Mouse (Mus musculus) cerebellum, adult 18-20 months (tissue): Measurements from ENCODE around the gene Agbl2.
A peak's percentile ranks its signal among the peaks of the same experiment; 100 is the strongest.

ENCODE experiments used
- DNase-seq, 2 experiments: peaks; one replicate each; pipeline ENCODE4 v3.0.0; 2021

The Agbl2 gene

DNA sequence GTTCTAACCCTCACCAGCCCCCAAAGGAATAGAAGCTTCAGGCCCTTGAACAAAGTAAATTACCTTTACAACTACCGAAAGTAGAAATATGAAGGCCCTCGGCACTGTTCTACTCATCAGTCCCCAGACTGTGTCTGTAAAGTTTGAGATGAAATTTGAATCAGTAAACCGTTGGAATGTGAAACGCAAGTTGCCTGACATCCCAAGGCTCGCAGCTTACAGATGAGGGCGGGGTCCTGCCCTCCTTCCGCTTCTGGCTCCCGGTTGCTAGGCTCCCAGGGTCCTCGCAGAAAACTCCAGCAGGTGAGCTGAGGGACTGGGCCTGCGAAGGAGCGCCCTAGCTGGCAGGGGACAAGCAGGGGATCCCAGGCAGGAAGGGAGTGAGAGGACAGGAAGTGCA, at the start of gene Agbl2:
Agbl2 (plus strand) TSS at position 270 of the 400 bp plus-strand sequence.
- peak; percentile 38 to 42 for DNase-seq

DNA sequence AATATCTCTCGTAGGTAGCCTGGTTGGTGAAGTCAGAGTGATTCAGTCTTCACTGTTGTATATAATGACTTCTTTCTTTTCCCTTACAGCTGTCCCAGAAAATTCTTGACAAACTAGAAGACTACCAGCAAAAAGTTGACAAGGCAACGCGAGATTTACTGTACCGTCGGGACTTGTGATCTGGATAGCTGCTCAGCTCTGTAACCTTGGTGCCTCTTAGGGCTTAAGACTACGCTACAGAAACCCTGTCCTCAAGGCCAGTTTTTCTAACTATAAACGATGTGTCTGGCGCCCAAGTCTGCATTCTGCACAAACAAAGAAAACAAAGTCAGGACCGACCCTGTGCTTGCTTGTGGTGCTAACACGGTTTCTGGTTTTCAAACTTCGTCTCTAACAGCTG, 47.2 kb upstream of the Agbl2 start:
- no peak for DNase-seq

DNA sequence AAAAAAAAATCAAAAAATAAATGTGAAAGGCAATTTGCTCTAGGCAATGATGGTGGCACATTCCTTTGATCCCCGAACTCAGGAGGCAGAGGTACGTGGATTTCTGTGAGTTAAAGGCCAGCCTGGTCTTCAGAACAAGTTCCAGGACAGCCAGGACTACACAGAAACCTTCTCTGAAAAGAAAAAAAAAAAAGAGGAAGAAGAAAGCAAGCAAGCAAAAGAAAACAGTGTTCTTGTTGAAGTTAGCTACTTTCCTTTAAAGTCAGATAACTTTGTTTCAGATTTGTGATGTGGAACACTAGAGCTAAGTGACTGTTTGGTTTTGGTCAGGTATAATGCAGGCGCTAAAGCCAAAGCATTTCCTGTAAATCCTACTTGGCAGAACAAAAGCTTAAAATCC, 43.7 kb upstream of the Agbl2 start:
- DNase-seq: no peak

DNA sequence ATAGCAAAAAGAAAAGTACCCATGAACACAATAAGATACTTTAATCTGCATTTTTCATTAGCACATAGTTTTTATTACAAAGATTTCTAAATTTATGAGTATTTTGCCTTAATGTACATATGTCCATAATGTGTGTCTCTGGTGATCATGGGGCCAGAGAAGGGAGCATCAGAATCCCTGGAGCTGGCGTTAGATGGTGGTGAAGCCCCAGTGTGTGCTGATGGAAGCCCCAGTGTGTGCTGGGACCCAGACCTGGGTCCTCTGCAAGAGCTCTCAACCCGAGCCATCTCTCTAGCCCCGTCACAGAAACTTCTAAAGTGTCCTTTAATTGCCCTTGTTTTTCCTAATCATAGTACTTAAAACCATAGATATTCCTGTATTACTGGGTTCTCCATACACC, 43.2 kb upstream of the Agbl2 start:
- DNase-seq: no peak

DNA sequence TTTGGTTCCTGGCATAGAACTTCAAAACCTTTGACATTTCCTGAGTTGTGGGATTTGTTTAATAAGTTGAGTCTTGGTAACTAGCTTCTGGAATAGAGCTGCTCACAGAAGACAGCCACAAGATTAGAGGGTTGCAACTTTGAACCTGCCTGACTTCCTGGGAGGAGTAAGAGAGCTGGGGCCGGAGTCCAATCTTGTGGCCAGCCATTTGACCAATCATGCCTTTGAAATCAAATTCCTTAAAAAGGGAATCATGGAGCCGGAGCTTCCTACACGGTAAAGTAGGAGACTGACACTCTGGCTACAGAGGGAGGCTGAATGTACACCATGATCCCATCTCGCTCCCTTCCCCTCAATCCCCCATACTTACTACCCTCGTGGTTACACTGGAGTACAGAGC, 42.6 kb upstream of the Agbl2 start:
- no peak for DNase-seq

DNA sequence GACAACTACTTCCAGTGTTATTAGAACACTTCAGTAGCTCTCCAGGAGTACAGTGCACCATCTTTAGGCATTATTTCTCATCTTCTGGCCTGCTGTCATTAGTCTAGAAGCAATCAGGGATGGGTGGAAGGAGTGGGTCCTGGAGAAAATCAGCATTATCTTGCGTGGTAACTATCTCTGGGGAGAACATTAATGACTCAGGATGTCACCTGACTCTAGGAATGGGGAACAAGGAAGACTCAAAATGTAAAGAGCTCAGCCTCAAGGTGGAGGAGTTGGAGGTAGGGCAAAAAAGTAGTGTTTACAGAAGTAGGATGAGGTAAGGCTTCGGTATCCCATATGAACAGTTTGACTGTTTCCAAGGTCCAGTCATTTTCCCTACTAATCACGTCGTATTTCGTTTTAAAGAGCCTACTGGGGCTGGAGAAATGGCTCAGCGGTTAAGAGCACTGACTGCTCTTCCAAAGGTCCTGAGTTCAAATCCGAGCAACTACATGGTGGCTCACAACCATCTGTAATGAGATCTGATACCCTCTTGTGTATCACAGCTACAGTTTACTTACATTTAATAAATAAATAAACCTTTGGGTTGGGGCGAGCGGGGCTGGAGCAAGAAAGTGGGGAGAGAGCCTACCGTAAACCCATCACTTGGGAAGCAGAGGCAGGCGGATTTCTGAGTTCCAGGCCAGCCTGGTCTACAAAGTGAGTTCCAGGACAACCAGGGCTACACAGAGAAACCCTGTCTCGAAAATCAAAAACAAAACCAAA, 38.1 kb upstream of the Agbl2 start:
- DNase-seq: peak; percentile 14 to 36

DNA sequence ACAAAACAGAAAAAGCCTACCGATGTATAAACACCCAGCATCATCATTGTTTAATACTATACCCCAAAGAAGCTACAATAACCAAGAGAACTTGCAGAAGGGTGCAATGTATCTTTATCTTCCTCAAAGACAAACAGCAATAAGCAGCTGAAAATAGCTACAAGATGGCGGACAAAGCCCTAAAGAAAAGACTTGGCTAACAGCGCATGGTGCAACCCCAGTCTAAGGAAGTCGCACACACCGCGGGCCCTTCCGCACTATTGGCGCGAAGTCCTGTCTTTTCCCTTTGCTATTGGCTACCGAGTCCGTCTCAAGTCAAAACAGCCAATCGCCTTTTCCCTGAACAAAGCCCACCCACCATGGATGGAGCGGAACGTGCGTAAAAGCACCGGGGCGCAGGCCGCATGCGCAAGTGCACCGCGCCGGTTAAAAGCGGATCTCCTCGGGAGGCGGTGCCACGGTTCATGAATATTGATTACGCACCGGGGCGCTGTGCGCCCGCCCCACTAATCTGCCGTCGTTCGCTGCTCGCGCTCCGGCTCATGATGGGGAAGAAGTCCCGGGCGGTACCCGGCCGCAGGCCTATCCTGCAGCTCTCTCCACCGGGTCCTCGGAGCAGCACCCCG, 37.4 kb upstream of the Agbl2 start, which contains the start of gene Fnbp4:
Fnbp4 (plus strand) TSS at position 318 of the 626 bp plus-strand sequence.
- DNase-seq: peak; percentile 97 to 98

DNA sequence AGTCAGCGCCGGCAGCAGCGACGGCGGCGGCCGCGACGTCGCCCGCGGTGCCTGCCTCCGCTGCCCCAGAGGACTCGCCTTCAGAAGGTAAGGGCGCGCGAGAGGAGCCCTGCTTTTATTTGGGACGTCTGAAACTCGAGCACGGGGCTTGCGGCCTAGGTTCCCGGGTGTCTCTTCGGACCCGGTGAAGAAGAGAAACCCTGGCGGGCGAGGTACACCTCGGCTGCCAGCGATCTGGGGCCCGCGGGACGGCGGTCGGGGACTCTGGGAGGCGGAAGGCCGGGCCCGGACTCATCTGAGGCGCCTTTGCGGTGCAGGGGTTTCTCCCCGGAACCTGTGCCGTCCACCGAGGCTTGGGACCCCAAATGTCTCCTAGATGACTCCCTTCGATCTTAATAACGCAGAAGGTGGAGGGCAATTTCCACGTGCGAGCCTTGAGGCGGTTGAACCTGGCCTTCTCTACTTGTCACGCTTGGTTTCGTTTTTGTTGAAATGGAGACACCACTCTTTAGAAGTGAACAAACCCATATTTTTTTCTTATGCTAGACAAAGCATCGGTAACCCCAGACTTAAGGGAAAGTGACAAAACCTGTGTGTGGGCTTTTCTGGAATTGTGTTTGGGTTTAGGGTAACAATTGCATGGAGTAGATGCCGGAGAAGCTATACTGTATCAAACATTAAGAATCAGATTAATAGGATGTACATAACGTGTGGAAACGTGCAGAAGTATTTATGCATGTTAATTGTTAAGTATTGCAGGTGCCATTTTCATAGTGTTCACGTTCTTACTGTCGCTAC, 36.6 kb upstream of the Agbl2 start:
- no peak for DNase-seq

DNA sequence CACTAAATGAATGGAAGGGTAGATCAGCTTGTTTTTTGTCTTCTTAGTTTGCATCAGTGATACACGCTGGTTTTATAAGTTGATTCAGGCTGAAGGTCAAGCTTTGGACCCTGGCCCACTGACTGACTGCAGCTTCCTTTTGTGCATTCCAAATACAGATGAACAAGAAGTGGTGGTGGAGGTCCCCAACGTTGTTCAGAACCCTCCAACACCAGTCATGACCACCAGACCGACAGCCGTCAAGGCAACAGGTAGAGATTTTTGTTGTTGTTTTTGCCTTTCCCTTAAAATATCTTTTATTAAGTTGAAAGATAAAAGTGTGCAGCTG, 36.0 kb upstream of the Agbl2 start:
- DNase-seq: peak in 1 of 2 experiments; percentile 27

DNA sequence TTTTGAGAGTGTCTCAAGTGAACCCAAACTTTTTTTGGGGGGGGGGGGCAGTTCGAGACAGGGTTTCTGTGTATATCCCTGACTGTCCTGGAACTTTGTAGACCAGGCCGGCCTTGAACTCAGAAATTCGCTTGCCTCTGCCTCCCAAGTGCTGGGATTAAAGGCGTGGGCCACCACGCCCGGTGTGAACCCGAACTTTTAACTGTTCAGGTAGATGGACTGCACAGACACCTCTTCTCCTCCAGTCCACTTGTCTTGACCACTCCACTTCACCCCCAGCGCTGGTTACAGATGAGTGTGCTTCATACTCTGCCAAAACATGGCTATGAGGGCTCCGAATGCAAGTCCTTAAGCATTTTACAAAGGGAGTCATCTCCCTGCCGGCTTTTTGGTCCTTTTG, 35.4 kb upstream of the Agbl2 start:
- DNase-seq: no peak

DNA sequence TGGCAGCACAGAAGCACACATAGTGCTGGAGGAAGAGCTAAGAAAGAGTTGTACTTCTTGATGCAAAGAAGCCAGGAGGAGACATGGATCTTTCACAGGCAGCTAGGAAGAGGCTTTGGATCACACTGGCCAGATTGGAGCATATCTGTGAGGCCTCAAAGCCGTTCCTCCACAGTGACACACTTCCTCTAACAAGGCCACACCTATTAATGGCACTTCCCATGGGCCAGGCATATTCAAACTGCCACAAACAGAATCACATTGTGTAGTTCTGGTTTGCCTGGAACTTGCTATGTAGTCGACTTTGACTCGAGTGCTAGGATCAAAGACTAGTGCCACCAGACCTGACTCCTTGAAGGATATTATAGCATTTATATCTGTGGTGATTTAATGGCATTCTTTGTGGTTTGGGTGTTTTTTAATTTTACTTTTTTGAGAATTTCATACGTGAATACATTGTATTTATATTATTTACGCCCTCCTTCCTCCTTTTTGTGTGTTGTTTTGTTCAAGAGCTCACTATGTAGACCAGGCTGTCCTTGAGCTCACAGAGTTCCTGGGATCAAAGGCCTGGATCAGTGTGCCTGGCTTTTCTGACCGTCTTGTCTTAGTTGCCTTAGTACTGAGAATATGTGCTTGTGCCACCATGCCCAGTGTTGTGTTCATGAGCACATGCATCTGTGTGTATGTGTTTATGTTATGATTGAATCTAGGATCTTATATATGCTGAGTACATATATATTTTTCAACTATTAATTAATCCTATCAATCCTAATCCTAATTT, 32.7 kb upstream of the Agbl2 start:
- no peak for DNase-seq

DNA sequence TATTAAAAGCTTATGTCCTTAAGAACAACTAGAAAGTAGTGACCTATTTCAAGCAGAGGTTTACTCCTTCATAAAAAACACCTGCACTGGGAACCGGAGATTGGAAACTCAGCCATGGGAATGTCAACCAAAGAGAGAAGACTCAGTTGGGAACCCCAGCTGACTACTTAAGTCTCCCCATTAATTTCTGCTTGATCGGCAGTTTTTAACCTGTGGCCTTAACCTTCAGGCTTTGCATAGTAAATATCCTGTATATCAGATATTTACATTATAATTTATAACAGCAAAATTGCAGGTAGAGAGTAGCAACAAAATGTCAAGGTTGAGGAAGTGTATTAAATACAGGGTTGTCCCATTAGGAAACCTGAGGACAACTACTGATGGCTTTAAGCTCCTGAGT, 29.0 kb upstream of the Agbl2 start:
- no peak for DNase-seq

DNA sequence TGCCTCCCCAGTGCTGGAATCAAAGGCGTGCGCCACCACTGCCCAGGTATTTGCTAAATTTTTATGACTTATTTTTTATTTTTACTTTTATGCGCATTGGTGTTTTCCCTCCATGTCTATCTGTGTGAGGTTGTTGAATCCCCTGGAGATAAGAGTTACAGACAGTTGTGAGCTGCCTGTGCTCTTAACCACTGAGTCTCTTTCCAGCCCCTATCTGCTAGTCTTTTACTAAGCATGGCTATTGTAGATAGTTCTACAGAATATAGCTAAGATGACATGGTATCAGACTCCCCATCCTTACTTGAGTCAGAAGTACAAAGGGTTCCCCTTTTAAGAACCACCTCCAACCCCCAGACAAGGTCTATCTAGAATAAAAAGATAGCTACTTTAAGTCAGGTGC, 28.3 kb upstream of the Agbl2 start:
- DNase-seq: no peak

DNA sequence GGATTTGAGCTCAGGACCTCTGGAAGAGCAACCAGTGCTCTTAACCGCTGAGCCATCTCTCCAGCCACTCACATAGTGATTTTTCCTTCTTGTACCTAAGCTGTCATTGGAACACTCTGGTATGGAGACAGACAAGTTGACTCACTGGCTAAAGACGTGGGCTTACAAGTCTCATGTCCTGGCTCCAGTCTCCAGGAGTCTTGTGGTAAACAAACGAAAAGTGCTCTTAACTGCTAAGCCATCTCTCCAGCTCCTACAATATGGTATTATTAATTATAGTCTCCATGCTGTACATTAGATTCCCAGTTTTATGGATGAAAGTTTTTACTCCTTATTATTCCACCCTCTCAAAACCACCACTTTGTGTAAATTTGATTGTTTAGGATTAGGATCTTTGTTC, 17.4 kb upstream of the Agbl2 start:
- DNase-seq: no peak

DNA sequence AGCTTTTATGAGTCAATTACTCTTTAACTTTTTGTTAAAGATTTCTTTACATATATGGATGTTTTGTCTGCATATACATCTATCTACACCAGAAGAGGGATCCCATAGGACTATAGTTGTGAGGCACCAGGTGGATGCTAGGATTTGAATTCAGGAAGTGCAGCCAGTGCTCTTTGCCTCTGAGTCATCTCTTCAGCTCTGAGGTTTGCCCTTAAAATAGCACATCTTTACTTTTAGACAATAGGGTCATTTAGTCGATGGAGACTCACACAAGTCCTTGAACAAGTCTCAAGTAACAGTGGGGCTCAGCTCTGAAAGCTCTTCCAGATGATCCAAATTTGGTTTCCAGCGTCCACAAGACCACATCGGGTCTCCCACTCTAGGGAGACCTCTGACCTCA, 1.2 kb upstream of the Agbl2 start:
- no peak for DNase-seq

DNA sequence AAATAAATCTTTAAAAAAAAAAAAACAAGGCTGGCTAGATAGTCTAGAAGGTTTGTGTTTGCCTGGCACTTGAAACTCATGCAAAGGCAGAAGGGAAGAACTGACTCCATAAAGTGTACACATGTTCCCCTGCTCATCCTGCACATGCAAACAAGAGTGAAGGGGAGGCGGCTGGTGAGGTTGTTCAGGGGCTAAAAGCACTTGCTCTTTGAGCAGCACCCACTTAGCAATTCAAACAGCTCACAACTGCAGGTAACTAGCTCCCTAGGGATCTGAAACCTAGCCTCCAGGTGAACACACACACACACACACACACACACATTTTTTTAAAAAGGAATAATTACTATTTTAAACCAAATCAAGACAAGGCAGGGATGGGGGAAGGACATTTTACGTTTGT, 589 bp upstream of the Agbl2 start:
- no peak for DNase-seq

DNA sequence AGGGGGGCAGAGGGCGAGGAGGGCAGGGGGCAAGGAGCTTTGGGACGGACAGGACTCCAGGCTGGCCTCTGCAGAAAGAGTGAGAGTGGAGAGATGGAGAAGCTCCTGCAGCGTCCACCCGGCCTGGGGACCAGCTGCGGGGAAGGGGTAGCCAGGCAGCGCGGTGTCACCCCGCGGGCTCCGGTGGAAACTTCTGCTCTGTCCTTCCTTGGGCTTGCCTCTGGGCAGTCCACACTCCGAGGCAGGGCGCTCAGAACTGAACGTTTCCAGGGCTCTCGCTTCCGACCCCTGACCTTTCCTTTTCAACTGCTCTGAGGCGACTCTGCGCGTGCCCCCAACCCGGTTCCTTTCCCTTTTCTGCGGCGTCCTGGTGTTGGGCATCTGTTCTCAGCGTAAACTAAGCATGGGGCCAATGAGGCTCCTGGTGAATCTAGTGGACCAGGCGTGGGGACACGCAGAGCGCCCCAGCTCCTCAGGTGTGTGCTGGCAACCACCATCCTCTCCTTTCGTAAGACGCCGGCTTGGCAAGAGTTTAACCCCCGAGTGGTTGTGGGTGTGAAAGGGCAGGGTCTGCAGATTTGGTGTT, 467 bp downstream of the Agbl2 start:
- peak; percentile 36 to 56 for DNase-seq

DNA sequence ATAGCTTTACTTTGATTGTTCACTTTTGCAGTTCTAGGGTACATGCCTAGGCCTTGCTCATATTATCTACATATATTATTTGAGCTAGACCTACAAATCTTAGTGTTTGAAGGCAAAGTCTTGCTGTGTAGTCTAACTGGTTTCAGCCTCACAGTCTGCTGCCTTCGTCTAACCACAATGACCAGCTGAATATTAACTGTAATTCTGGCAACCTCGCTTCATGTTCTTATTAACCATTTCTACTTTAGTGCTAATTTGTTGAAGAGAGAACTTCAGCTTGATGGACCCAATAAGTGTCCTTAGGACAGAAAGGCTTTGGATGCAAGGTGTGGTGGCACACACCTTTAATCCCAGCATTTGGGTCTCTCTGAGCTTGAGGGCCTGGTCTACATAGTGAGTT, 5.6 kb downstream of the Agbl2 start:
- DNase-seq: no peak

DNA sequence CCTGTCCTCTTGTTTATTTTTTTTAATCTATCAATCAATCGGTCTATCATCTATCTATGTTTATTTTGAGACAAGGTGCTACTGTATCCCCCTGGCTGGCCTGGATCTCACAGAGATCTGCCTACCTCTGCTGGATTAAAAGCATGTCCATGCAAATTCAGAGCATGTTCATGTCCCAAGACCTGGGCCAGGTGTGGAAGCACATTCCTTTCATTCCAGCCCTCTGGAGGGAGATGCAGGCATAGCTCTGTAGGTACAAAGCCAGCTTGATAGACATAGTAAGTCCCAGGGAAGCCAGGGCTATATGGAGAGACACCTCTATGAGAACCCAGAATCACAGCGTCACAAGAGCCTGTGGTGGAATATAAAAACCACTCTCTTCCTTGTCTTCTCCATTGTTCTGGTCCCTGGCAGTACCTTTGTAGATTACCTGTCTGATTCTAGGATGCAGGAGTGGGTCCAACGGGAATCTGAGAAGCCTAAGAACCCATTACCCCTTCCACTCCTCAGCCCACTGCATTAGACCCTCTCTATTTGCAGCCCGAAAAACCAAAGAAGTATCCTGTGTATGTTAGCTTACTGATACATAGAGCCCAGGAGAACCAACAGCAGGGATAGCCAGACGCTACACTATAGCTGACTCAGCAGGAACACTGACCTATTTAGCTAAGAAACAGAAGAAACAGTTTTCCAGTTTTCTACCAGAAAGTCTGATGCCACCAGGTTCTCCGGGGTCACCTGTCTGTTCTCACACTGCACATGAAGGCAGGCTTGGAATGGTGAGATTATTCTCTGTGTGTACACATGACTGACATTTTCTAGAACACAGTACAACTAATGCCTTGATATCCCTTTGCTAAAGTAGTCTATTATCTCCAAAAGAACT, 26.0 kb downstream of the Agbl2 start:
- peak; percentile 54 to 55 for DNase-seq

DNA sequence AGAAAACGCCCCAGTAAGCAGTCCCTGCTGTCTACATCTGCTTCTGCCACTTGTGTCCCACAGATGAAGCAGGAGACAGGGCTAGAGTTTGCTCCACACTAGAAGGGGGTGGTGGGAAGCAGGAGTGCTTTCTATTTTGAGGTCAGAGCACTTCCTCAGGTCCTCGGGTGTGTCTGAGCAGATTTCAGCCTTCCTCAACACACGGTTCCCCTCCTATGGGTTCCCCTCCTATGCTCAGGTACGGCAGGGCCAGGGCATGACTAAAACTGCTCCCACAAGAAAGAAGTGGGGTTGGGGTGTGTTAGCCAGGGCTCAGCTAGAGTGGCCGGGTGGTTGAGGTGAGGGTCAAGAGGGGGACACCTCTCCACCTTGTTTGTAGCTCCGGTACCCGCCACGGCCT, 28.2 kb downstream of the Agbl2 start:
- DNase-seq: no peak

DNA sequence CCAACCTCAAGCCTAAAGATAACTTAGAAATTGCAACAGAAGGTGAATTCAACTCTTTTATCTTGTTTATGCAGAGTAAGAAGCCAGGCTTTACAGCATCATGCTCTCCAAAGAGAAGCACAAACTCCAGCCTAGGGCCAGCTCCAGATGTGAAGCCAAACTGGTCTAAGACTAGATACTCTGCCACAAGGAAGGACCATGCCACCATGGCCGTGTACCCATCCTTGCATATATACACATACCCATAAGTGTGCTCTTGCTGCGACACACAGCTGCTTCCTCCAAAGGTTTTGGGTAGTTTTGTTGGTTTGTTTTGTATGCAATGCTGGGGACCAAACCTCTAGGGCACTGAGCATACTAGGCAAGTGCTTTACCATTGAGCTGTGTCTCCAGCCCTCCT, 32.7 kb downstream of the Agbl2 start:
- no peak for DNase-seq

DNA sequence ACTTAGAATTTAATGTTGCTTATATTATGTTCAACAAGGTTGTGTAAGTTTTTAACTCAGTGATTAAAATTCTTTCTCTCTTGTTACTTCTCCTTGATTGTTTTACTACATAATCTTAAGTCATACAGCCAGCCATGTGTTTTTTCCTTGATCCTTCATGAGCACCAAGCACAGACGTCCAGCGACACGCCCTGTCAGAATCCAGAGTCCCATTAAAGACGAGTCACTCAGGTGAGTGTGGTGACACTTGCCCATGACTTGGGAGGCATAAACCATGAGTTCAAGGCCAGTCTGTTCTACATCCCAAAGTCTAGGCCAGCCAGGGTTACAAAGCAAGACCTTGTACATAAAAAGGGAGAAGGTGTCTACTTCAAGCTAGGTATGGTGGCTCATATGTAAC, 33.6 kb downstream of the Agbl2 start:
- DNase-seq: no peak
